8 mouse cellular contexts compared by ENCODE assay signal in genomic region chr5:128730634-128731033, GRCm38 (mm10). TPM values are rescaled to one million over a fixed set of nuclear protein-coding genes. Genes with fewer than 3 reads are reported as not detected.
A peak's percentile ranks its signal among the peaks of the same experiment; 100 is the strongest.
DNase-seq lines count a peak whose midpoint lies in the region; ATAC-seq and TF ChIP-seq lines count a peak whose summit lies in the region.

No protein-coding gene starts in this region.

- 42% methylated on average over 5 of the region's 5 CpGs for WGBS in forebrain, embryonic 14.5 days
- WGBS in forebrain, embryonic 16.5 days: 37% methylated on average over 5 of the region's 5 CpGs
- WGBS in hindbrain, postnatal 0 days: 31% methylated on average over 5 of the region's 5 CpGs

- DNase-seq in forebrain, embryonic 14.5 days (ENCODE audit: low spot score): peak; percentile 65
- peak; percentile 69 for DNase-seq in left cerebral cortex, postnatal 4 days
- no peak for DNase-seq in left cerebral cortex, adult 8-10 months (ENCODE audit: low spot score in 2 of 2)
- peak; percentile 18 for DNase-seq in Muller cell, postnatal 12 days (ENCODE audit: inconsistent ontology term)
- peak; percentile 69 for DNase-seq in hindbrain, postnatal 0 days (ENCODE audit: low spot score)
- no peak for DNase-seq in spleen, adult 12 weeks (ENCODE audit: low spot score)

- no peaks in the 10 kb centered on the region for H3K4me1 ChIP-seq in forebrain, embryonic 14.5 days (ENCODE audit: control insufficient read depth, insufficient read depth, low read length)
- no peaks in the 10 kb centered on the region for H3K4me1 ChIP-seq in forebrain, embryonic 16.5 days (replicated peaks; ENCODE audit: control insufficient read depth, insufficient read depth, low read length)
- H3K4me1 ChIP-seq in hindbrain, postnatal 0 days (ENCODE audit: insufficient read depth, low read length): no peaks in the 10 kb centered on the region

- H3K27ac ChIP-seq in forebrain, embryonic 14.5 days (ENCODE audit: low read depth, low read length): no peak overlapping the region
- H3K27ac ChIP-seq in forebrain, embryonic 16.5 days (ENCODE audit: low read length): no peak overlapping the region
- no peak overlapping the region for H3K27ac ChIP-seq in hindbrain, postnatal 0 days

- no peak overlapping the region for H3K4me3 ChIP-seq in forebrain, embryonic 14.5 days (ENCODE audit: low read depth, low read length)
- H3K4me3 ChIP-seq in forebrain, embryonic 16.5 days (replicated peaks; ENCODE audit: low read length): no peak overlapping the region
- H3K4me3 ChIP-seq in hindbrain, postnatal 0 days (ENCODE audit: low read length): no peak overlapping the region

- ATAC-seq in forebrain, embryonic 14.5 days: no peak
- no peak for ATAC-seq in forebrain, embryonic 16.5 days
- 0 out of 2 replicates have a peak, but pooled peaks have one; percentile 40 for ATAC-seq in hindbrain, postnatal 0 days
- no peak for ATAC-seq in megakaryocyte progenitor cell, adult 5-6 weeks (replicated peaks; ENCODE audit: poor library complexity)

- TF ChIP-seq CTCF in hindbrain, postnatal 0 days (IDR thresholded peaks at IDR 0.05; ENCODE audit: low read depth): peak; percentile 90

- no peaks in the 10 kb centered on the region for H3K27me3 ChIP-seq in forebrain, embryonic 14.5 days (replicated peaks; ENCODE audit: control insufficient read depth, insufficient read depth, low read length)
- no peaks in the 10 kb centered on the region for H3K27me3 ChIP-seq in forebrain, embryonic 16.5 days (replicated peaks; ENCODE audit: control insufficient read depth, insufficient read depth, low read length)
- H3K27me3 ChIP-seq in hindbrain, postnatal 0 days (ENCODE audit: insufficient read depth, low read length): no peaks in the 10 kb centered on the region

- no peaks in the 10 kb centered on the region for H3K9me3 ChIP-seq in forebrain, embryonic 14.5 days (replicated peaks; ENCODE audit: control insufficient read depth, low read length)
- H3K9me3 ChIP-seq in forebrain, embryonic 16.5 days (ENCODE audit: control insufficient read depth, low read length): no peaks in the 10 kb centered on the region
- H3K9me3 ChIP-seq in hindbrain, postnatal 0 days (ENCODE audit: low read length): no peaks in the 10 kb centered on the region

- H3K9ac ChIP-seq in forebrain, embryonic 14.5 days (ENCODE audit: low read length): no peak overlapping the region
- H3K9ac ChIP-seq in forebrain, embryonic 16.5 days (replicated peaks; ENCODE audit: low read depth, low read length): no peak overlapping the region
- H3K9ac ChIP-seq in hindbrain, postnatal 0 days (replicated peaks; ENCODE audit: low read length): no peak overlapping the region

- intact Hi-C loops in left cerebral cortex, postnatal 4 days (cut with DNase I): loop anchor here (5.0 kb wide), 1 partner anchor 242 kb away; no protein-coding TSS in a partner anchor

- H3K36me3 ChIP-seq in forebrain, embryonic 14.5 days (ENCODE audit: control insufficient read depth, insufficient read depth, low read length): no peaks in the 10 kb centered on the region
- H3K36me3 ChIP-seq in forebrain, embryonic 16.5 days (ENCODE audit: control insufficient read depth, insufficient read depth): no peaks in the 10 kb centered on the region
- no peaks in the 10 kb centered on the region for H3K36me3 ChIP-seq in hindbrain, postnatal 0 days (ENCODE audit: insufficient read depth, low read length)

- H3K4me2 ChIP-seq in forebrain, embryonic 14.5 days (ENCODE audit: low read length): no peak overlapping the region
- H3K4me2 ChIP-seq in forebrain, embryonic 16.5 days (ENCODE audit: low read length): no peak overlapping the region
- H3K4me2 ChIP-seq in hindbrain, postnatal 0 days (ENCODE audit: low read depth, low read length): no peak overlapping the region

RNA-seq across cellular contexts. Expression of gene Piwil1, which starts 28.3 kb away (rescaled TPM):
- not detected in 2 replicates for polyA plus RNA-seq in forebrain, embryonic 14.5 days (2014; fragmentation: Nextera tagmentation; extraction: Ambion mirVana)
- polyA plus RNA-seq in forebrain, embryonic 16.5 days (2015; fragmentation: Nextera tagmentation; extraction: Ambion mirVana): 0.30 and 0.35 TPM in 2 replicates
- under 1 TPM; 0.22 to 0.38 TPM for total RNA-seq in left cerebral cortex, postnatal 4 days (2021)
- total RNA-seq in left cerebral cortex, adult 8-10 months (2022): under 1 TPM in 3 of 4 experiments, not detected in 1; 0.08 to 0.21 (median 0.12) TPM
- 0.10 and 1.4 TPM in 2 replicates for total RNA-seq in hindbrain, postnatal 0 days (2014; rRNA removed)
- 0.30 and 0.40 TPM in 2 replicates for polyA plus RNA-seq in hindbrain, postnatal 0 days (2015; fragmentation: Nextera tagmentation; extraction: Ambion mirVana)
- total RNA-seq in megakaryocyte progenitor cell, adult 5-6 weeks (2015): not detected in 2 replicates
- total RNA-seq in megakaryocyte progenitor cell, adult 5-6 weeks (2017): not detected in 2 replicates

Comparison
In these comparisons a context has a peak if more than half of its experiments do, and no peak if none do; other contexts are left out.
1. DNase-seq: peak in forebrain, embryonic 14.5 days (single experiment), left cerebral cortex, postnatal 4 days (single experiment), Muller cell, postnatal 12 days (single experiment) and hindbrain, postnatal 0 days (single experiment); none in left cerebral cortex, adult 8-10 months (0 of 2) and spleen, adult 12 weeks (single experiment).